Mouse (Mus musculus): ENCODE measurements around the gene Htr3b.

GRCm38 (mm10) chr9:48916011-48916788, 48.6 kb downstream of the Htr3b start:
- no peak for TF ChIP-seq CTCF (IDR thresholded peaks at IDR 0.05; ENCODE audit: borderline replicate concordance, extremely low read depth, insufficient read depth, insufficient read length)
- no peak for TF ChIP-seq POLR2A (IDR thresholded peaks at IDR 0.05; ENCODE audit: borderline replicate concordance, extremely low read depth, insufficient read depth, insufficient read length, poor library complexity, severe bottlenecking)

Measured in brain, embryonic 14.5 days (tissue).